23 mouse cellular contexts compared by ENCODE assay signal in genomic region chr7:145135971-145136370, GRCm38 (mm10).
"Had no signal": no experiment of that assay in that cellular context is flagged by ENCODE, and none has a peak within 500 bp of the region (broad histone marks: within the 10 kb centered on the region; RNA-seq: fewer than 3 reads in every experiment).

No protein-coding gene starts in this region.

- ATAC-seq: liver, embryonic 12.5 days; midbrain, embryonic 15.5 days had no signal

- H3K27me3 ChIP-seq: limb, embryonic 13.5 days; liver, embryonic 12.5 days; liver, embryonic 15.5 days; lung, embryonic 15.5 days; midbrain, embryonic 15.5 days; neural tube, embryonic 12.5 days; neural tube, embryonic 15.5 days; stomach, embryonic 15.5 days had no signal

- H3K36me3 ChIP-seq: limb, embryonic 10.5 days; limb, embryonic 13.5 days; liver, embryonic 12.5 days; liver, embryonic 15.5 days; lung, embryonic 15.5 days; midbrain, embryonic 15.5 days; neural tube, embryonic 12.5 days; neural tube, embryonic 15.5 days; stomach, embryonic 15.5 days had no signal

- DNase-seq: kidney, adult 8-10 months; kidney, postnatal 14 days; layer of hippocampus, adult 9-11 months; liver; lung, adult 18-20 months; lung, postnatal 10 days; lung, postnatal 36 days; right cerebral cortex, adult 18-20 months; right cerebral cortex, postnatal 14 days; right cerebral cortex, postnatal 4 days; thymus, postnatal 36 days had no signal

- H3K4me2 ChIP-seq: limb, embryonic 13.5 days; liver, embryonic 12.5 days; liver, embryonic 15.5 days; lung, embryonic 15.5 days; midbrain, embryonic 11.5 days; midbrain, embryonic 15.5 days; neural tube, embryonic 12.5 days; neural tube, embryonic 15.5 days; stomach, embryonic 15.5 days had no signal

- H3K4me1 ChIP-seq: limb, embryonic 13.5 days; liver, embryonic 12.5 days; neural tube, embryonic 15.5 days; stomach, embryonic 15.5 days had no signal

- H3K4me3 ChIP-seq: layer of hippocampus, adult 2 months; limb, embryonic 10.5 days; limb, embryonic 13.5 days; liver, embryonic 12.5 days; liver, embryonic 15.5 days; lung, embryonic 15.5 days; megakaryocyte, embryonic 14.5 days; midbrain, embryonic 15.5 days; neural tube, embryonic 12.5 days; neural tube, embryonic 15.5 days; stomach, embryonic 15.5 days had no signal

- H3K9me3 ChIP-seq: limb, embryonic 10.5 days; liver, embryonic 12.5 days; liver, embryonic 15.5 days; lung, embryonic 15.5 days; stomach, embryonic 15.5 days had no signal

- H3K9ac ChIP-seq: limb, embryonic 13.5 days; liver, embryonic 12.5 days; liver, embryonic 15.5 days; lung, embryonic 15.5 days; midbrain, embryonic 15.5 days; neural tube, embryonic 12.5 days; neural tube, embryonic 15.5 days; stomach, embryonic 15.5 days had no signal

- H3K27ac ChIP-seq: layer of hippocampus, adult 2 months; limb, embryonic 10.5 days; limb, embryonic 13.5 days; liver, embryonic 12.5 days; liver, embryonic 15.5 days; lung, embryonic 15.5 days; midbrain, embryonic 15.5 days; neural tube, embryonic 12.5 days; neural tube, embryonic 15.5 days; stomach, embryonic 15.5 days had no signal
